Mouse (Mus musculus) ES-Bruce4 (cell line): ENCODE data around the gene Psen2.

ENCODE experiments used
- CTCF ChIP-seq: IDR thresholded peaks from one replicate; pipeline ENCODE4 v1.8.1; 2011; ENCODE audit warnings: low read depth, low read length
- EP300 ChIP-seq: IDR thresholded peaks from 2 replicates; pipeline ENCODE4 v1.6.1; 2011; ENCODE audit warnings: low read depth, low read length; ENCODE audit not compliant: insufficient read depth
- POLR2A ChIP-seq: IDR thresholded peaks from one replicate; pipeline ENCODE4 v1.8.1; 2011; ENCODE audit warnings: low read length; ENCODE audit not compliant: insufficient read depth

GRCm38 (mm10) chr1:180300292-180300691, 37.1 kb upstream of the Psen2 start:
- TF ChIP-seq CTCF = no peak
- TF ChIP-seq POLR2A = no peak
- no peak for TF ChIP-seq EP300
